Mouse (Mus musculus) embryonic facial prominence, embryonic 14.5 days (tissue): ENCODE measurements around the gene Cct3. TPM values are rescaled to one million over a fixed set of nuclear protein-coding genes. Genes with fewer than 3 reads are reported as not detected.
"Not testable (repeated sequence)": the region's sequence is repeated elsewhere in the genome, so short reads cannot be mapped to it uniquely, and the experiment has no call there.

Experiments used
- ATAC-seq: fragments of 200-750 bp; cut with Nextera tagmentation; 2 replicates; pipeline ENCODE4 v1.8.0; 2017; ENCODE audit warnings: low read depth, moderate number of reproducible peaks, moderate TSS enrichment
- DNase-seq: peaks from one replicate; pipeline ENCODE4 v3.0.0-alpha.2; 2015; ENCODE audit warnings: low spot score
- H3K27ac ChIP-seq: fragments of 300-500 bp; sonication (generic); replicated peaks from 2 replicates; pipeline ENCODE4 v1.5.1; 2014; ENCODE audit warnings: low read depth, mild to moderate bottlenecking, low read length, moderate library complexity
- H3K27me3 ChIP-seq: fragments of 300-500 bp; sonication (generic); replicated peaks from 2 replicates; pipeline ENCODE4 v1.6.1; 2014; ENCODE audit warnings: low read length; ENCODE audit not compliant: control insufficient read depth, insufficient read depth
- H3K36me3 ChIP-seq: fragments of 300-500 bp; sonication (generic); 2 replicates; pipeline ENCODE4 v1.6.1; 2014; ENCODE audit warnings: low read length, mixed read lengths; ENCODE audit not compliant: control insufficient read depth, insufficient read depth
- H3K4me1 ChIP-seq: fragments of 300-500 bp; sonication (generic); 2 replicates; pipeline ENCODE4 v1.6.1; 2014; ENCODE audit warnings: antibody characterized with exemption, low read length; ENCODE audit not compliant: control insufficient read depth, insufficient read depth
- H3K4me2 ChIP-seq: fragments of 300-500 bp; sonication (generic); 2 replicates; pipeline ENCODE4 v1.6.1; 2014; ENCODE audit warnings: low read depth, mild to moderate bottlenecking, low read length, moderate library complexity, mixed read lengths
- H3K4me3 ChIP-seq: fragments of 300-500 bp; sonication (generic); 2 replicates; pipeline ENCODE4 v1.5.1; 2014; ENCODE audit warnings: low read depth, mild to moderate bottlenecking, low read length
- H3K9ac ChIP-seq: fragments of 300-500 bp; sonication (generic); 2 replicates; pipeline ENCODE4 v1.6.1; 2014; ENCODE audit warnings: low read depth, mild to moderate bottlenecking, low read length, moderate library complexity, mixed read lengths
- H3K9me3 ChIP-seq: fragments of 300-500 bp; sonication (generic); 2 replicates; pipeline ENCODE4 v1.6.1; 2016; ENCODE audit warnings: low read length; ENCODE audit not compliant: control insufficient read depth
- WGBS: fragments of 180-500 bp; shearing (Covaris S2); extraction: QIAGEN DNeasy Blood & Tissue Kit; methylation state at CpG from one replicate; pipeline ENCODE4 v1.1.7; 2014; 5-methylcytosine and 5-hydroxymethylcytosine counted together
- polyA plus RNA-seq: library from polyadenylated mRNA; unstranded; fragments of >200 nt; fragmentation: Nextera tagmentation; extraction: Ambion mirVana; gene quantifications from 2 replicates; pipeline ENCODE4 v1.2.1, GENCODE M21; 2014

Gene Cct3
- polyA plus RNA-seq, 1 experiment from 2014 or later, result 492 TPM

- WGBS, result 93% methylated on average over 14 of the region's 14 CpGs
- H3K4me1 ChIP-seq, H3K4me3 ChIP-seq, H3K27ac ChIP-seq, DNase-seq, H3K9ac ChIP-seq, H3K36me3 ChIP-seq, H3K27me3 ChIP-seq, H3K4me2 ChIP-seq, ATAC-seq, H3K9me3 ChIP-seq: not testable (repeated sequence)
These were observed 11.9 kb upstream of the Cct3 start for GRCm38 (mm10) chr3:88284815-88285564.

GRCm38 (mm10) chr3:88285565-88285895, 11.4 kb upstream of the Cct3 start:
- H3K27ac ChIP-seq, H3K9ac ChIP-seq, H3K4me2 ChIP-seq, ATAC-seq, H3K9me3 ChIP-seq, DNase-seq, H3K4me3 ChIP-seq, H3K27me3 ChIP-seq, H3K36me3 ChIP-seq, H3K4me1 ChIP-seq: not testable (repeated sequence)
- no CpG with 5 or more reads among the region's 2 CpGs for WGBS

GRCm38 (mm10) chr3:88287110-88287509, 9.8 kb upstream of the Cct3 start, which contains the start of gene Gm38392:
Gm38392 (minus strand) TSS chr3:88287210.
- no peak for ATAC-seq
- H3K27me3 ChIP-seq, result no peaks in the 10 kb centered on the region
- H3K36me3 ChIP-seq, result no peaks in the 10 kb centered on the region
- DNase-seq, result no peak
- H3K9ac ChIP-seq, result no peak within 1 kb of the TSS
- H3K9me3 ChIP-seq, result no peaks in the 10 kb centered on the region
- 91% methylated on average over 4 of the region's 4 CpGs for WGBS
- H3K4me1 ChIP-seq, result no peaks in the 10 kb centered on the region
- no peak within 1 kb of the TSS for H3K4me2 ChIP-seq
- H3K4me3 ChIP-seq, result no peak within 1 kb of the TSS
- H3K27ac ChIP-seq, result no peak within 1 kb of the TSS

- H3K36me3 ChIP-seq, H3K4me3 ChIP-seq, H3K27ac ChIP-seq, H3K4me2 ChIP-seq, H3K9ac ChIP-seq, H3K9me3 ChIP-seq, ATAC-seq, H3K27me3 ChIP-seq, DNase-seq, H3K4me1 ChIP-seq: not testable (repeated sequence)
- 83% methylated on average over 7 of the region's 10 CpGs for WGBS
These were observed 8.7 kb upstream of the Cct3 start for GRCm38 (mm10) chr3:88288133-88288713.

GRCm38 (mm10) chr3:88291970-88292369, 4.9 kb upstream of the Cct3 start:
- DNase-seq (peak; percentile 9), ATAC-seq (no peak)
- H3K4me1 ChIP-seq, result no peaks in the 10 kb centered on the region
- no peaks in the 10 kb centered on the region for H3K27me3 ChIP-seq
- H3K9me3 ChIP-seq, result no peaks in the 10 kb centered on the region
- H3K4me2 ChIP-seq, result no peak overlapping the region
- 52% methylated on average over 4 of the region's 4 CpGs for WGBS
- peaks cover 6% of the 10 kb centered on the region; the same call in 1 of the 2 replicates for H3K36me3 ChIP-seq
- H3K4me3 ChIP-seq, result no peak overlapping the region
- H3K27ac ChIP-seq, result no peak overlapping the region
- no peak overlapping the region for H3K9ac ChIP-seq

GRCm38 (mm10) chr3:88295272-88295671, 1.6 kb upstream of the Cct3 start:
- WGBS, result 65% methylated on average over 1 of the region's 1 CpGs
- H3K9ac ChIP-seq, result peak overlapping the region; percentile 77; the same call in 1 of the 2 replicates
- H3K4me3 ChIP-seq, result not testable (repeated sequence)

GRCm38 (mm10) chr3:88296110-88296560, 781 bp upstream of the Cct3 start:
- H3K9me3 ChIP-seq, result no peaks in the 10 kb centered on the region
- H3K4me1 ChIP-seq, result peaks cover 8% of the 10 kb centered on the region
- H3K4me3 ChIP-seq, result peak overlapping the region; percentile 76
- H3K4me2 ChIP-seq, result peak overlapping the region; percentile 65
- DNase-seq (no peak), ATAC-seq (no peak)
- no peaks in the 10 kb centered on the region for H3K27me3 ChIP-seq
- 1% methylated on average over 12 of the region's 12 CpGs for WGBS
- peak overlapping the region; percentile 77 for H3K9ac ChIP-seq
- peaks cover 30% of the 10 kb centered on the region for H3K36me3 ChIP-seq
- peak overlapping the region; percentile 92 for H3K27ac ChIP-seq

More at GRCm38 (mm10) chr3:88295272-88295671, 1.6 kb upstream of the Cct3 start:
- ATAC-seq, H3K4me1 ChIP-seq, H3K27ac ChIP-seq, DNase-seq, H3K27me3 ChIP-seq, H3K9me3 ChIP-seq: not testable (repeated sequence)
- H3K4me2 ChIP-seq, result peak overlapping the region; percentile 65
- H3K36me3 ChIP-seq, result peaks cover 21% of the 10 kb centered on the region

- under 1% methylated on average over 30 of the region's 30 CpGs for WGBS
- no peak for ATAC-seq
These were observed 470 bp downstream of the Cct3 start for GRCm38 (mm10) chr3:88297321-88297851.

More at GRCm38 (mm10) chr3:88297321-88297851, 470 bp downstream of the Cct3 start:
- H3K4me2 ChIP-seq, result peak overlapping the region; percentile 74
- peak overlapping the region; percentile 76 for H3K4me3 ChIP-seq
- no peaks in the 10 kb centered on the region for H3K9me3 ChIP-seq
- DNase-seq, result peak; percentile 13
- H3K36me3 ChIP-seq, result peaks cover 42% of the 10 kb centered on the region
- H3K4me1 ChIP-seq, result peaks cover 8% of the 10 kb centered on the region
- peak overlapping the region; percentile 84 for H3K9ac ChIP-seq
- no peaks in the 10 kb centered on the region for H3K27me3 ChIP-seq
- H3K27ac ChIP-seq, result peak overlapping the region; percentile 92
